Mouse (Mus musculus): Measurements from ENCODE around the gene Chst13.

The Chst13 gene

DNA sequence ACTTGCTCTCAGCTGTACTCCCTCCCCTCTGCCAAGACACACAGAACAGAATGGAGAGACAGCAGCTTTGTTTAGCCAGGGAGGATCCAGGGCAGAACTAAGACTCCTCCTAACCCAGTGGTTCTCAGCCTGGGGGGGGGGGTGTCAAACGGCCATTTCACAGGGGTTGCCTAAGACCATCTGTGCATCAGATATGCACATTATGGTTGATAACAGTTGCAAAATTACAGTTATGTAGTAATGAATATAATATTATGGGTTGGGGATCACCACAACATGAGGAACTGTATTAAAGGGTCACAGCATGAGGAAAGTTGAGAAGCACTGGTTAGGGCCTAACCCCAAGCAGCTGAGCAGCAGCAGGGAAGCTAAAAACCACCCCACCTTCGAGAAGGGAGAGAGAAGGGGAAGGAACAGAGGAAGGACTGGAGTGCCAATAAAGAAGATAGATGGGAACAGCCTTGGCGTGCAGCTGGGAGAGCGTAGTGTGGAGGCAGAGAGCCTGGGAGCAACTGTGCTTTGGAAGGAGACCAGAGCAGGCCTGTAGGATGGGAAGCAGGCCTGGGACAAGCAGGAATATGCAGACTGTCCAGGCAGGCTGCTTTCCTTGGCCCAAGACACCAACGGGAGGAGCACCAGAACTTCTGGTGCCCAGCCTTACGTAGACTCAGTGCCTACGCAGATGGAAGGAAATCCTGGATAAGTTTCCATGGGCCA, 5.4 kb downstream of the Chst13 start:
- no peak for DNase-seq (ENCODE audit: low read depth, low spot score)

DNA sequence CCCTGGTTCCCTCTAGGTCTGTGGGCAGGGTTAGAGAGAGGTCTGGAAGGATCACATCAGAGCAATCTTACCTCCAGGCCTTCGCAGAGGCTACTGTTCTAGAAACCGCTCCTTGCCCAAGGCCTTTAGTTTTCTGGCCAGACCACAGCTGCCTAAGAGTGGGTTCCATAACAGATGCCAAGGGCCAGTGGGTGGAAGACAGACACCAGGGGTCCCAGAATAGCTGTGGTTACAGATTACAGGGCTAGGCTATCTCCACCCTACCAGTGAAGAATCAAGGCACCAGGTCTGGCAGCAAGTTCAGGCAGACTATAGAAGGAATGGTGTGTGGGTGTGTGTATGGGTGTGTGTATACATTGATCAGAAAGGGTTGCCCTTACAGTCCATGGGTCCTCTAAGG, 6.0 kb downstream of the Chst13 start:
- DNase-seq (ENCODE audit: low read depth, low spot score): no peak

DNA sequence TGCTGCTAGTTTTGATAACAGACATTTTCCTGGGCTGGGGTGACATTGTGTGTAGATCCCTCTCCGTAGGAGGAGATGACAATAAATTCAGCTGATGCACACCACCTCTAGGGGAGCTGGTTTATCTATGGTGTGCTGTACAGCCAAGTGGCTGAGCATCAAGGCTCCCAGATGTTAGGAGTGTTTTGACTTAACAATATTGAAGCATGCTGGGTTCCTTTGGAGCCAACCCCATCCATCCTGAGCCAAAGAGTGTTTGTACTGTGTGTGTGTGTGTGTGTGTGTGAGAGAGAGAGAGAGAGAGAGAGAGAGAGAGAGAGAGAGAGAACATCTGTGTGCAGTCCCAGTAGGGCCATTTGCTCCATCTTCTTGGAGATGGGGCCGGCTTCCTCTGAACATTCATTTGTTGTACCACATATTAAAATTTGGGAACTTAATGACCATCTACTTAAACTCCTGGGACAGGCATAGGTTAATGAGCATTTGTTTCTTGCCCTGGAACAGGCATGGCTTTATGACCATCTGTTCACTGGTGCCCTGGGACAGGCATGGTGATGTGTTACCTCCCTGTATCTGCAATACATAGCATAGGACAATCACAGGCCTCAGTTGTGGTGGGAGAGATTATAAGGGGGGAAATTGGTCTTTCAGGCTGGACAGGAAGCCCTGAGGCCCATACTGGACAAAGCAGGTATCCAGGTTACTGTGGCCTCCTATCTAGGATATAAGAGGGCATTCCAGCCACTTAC, 7.3 kb downstream of the Chst13 start:
- no peak for DNase-seq (ENCODE audit: low read depth, low spot score)

DNA sequence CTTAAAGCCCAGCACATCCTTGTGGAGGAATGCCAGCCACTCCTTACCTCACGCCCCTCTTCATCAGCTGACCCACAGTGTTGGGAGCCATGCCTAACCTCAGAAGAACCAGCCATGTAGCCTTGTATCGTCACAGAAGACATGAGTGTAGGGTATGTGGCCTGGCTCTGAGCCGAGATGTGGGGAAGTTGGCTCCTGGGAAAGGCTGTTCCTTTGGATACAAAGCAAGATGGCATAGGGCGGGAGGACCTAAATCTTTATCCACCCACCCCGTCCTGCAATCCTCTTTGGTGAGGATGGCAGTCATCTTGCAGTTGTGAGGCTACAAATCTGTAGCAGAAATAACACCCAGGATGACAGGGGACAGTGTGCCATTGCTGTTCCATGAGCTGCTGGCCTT, 9.0 kb downstream of the Chst13 start:
- no peak for DNase-seq (ENCODE audit: low read depth, low spot score)

DNA sequence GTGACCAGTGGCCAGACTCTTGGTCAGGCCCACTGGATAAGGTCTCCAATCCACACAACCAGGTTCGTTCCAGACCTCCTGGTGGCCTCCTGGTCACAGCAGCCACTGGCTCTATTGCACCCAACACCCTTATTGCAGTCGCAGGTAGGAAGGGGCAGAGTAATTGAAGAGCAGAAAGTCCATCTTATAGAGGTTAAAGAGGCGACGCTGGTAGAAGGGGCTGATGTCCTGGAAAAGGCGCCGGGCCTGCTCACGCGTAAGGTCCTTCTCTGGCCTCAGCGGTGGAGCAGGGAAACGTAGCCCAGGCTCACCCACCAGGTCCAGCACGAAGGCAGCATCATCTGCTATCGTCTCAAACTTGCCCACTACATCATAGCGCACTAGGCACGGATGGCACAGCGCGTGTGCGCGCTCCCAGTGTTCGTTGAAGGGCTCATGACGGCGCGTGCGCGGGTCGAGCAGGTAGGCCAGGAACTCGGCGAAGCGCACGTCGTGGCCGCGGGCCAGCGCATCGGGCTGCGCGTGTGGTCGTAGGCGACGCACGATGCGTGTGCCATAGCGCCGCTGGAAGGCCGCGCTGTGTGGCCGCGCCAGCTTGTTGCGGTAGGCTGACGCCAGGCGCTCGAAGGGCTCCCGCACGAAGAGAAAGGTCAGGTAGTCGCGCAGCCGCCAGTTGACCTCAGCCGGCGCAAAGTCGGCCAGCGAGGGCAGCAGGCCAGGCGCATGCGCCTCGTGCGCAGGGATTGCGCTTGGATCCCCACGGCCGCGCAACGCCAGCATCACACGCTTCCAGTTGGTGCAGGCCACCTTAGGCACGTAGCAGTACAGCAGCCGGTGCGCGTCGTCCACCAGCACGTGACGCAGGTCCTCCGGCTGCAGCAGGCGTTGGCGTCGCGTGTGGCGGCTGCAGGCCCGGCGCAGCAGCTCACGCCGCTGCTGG, 15.9 kb downstream of the Chst13 start:
- no peak for DNase-seq (ENCODE audit: low read depth, low spot score)

DNA sequence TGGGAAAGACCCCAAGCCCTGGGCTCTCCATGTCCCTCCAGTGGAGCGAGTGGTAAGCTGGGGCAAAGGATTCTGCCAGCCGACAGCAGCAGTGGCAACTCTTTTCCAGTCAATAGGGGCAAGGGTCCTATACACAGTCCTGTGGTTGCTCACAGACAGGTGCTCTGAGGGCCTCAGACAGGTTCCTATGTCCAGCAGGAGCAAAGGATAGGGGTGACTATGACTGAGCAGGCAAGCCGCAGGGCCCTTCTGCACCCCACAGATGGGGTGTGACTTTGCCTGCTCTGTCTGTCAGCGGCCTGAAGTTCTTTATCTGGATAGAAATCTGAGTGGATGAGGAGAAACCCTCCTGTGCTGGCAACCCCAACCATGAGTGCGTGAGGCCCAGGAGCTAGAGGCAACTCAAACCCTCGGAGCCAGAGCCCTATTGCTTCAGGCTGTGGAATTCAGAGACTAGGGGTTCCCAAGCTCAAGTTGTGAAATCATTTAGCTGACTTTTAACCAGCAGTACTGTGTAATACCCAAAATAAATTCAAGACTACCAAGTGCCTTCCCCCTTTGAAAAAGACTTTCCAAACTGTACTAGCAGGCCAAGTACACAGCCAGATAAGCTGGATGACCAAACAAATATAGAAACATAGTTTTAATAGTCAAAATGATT, 18.5 kb downstream of the Chst13 start:
- no peak for DNase-seq (ENCODE audit: low read depth, low spot score)

DNA sequence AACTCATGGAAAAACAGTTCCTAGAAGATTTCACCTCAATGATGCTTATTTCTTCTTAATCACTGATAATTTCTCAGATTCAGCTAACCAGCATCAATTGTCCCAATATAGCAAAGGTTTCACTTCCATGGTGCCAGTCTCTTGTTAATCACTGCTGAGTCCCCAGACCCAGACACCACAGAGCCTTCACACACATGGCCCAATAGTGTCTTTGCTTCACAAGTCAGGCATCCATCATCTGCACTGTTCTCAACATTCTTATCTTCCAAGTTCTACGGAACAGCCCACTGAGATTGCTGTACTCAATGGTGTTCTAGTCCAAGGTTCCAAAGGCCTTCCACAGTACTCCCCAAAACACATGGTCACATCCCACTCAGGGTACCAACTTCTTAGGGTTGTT, 24.1 kb downstream of the Chst13 start, which contains the start of gene BC048671:
Gene BC048671 (plus strand): TSS at position 301 of the 400 bp plus-strand sequence.
- no peak for DNase-seq (ENCODE audit: low read depth, low spot score)

GRCm38 (mm10) chr6:90288265-90288664, 36.7 kb downstream of the Chst13 start:
- no peak for DNase-seq (ENCODE audit: low read depth, low spot score)
